Mouse (Mus musculus) cerebellum, adult 2 months (tissue): ENCODE data around the gene Chd2.

Source experiments
- CTCF ChIP-seq: fragments of 200-500 bp; IDR thresholded peaks from 2 replicates; pipeline ENCODE4 v1.5.1; 2011; ENCODE audit warnings: low read depth, mild to moderate bottlenecking, control low read depth, low read length, moderate library complexity, borderline replicate concordance; ENCODE audit not compliant: insufficient read depth
- POLR2A ChIP-seq: fragments of 200-500 bp; IDR thresholded peaks from 2 replicates; pipeline ENCODE4 v1.6.1; 2011; ENCODE audit warnings: low read length, control low read depth, borderline replicate concordance; ENCODE audit not compliant: insufficient read depth

DNA sequence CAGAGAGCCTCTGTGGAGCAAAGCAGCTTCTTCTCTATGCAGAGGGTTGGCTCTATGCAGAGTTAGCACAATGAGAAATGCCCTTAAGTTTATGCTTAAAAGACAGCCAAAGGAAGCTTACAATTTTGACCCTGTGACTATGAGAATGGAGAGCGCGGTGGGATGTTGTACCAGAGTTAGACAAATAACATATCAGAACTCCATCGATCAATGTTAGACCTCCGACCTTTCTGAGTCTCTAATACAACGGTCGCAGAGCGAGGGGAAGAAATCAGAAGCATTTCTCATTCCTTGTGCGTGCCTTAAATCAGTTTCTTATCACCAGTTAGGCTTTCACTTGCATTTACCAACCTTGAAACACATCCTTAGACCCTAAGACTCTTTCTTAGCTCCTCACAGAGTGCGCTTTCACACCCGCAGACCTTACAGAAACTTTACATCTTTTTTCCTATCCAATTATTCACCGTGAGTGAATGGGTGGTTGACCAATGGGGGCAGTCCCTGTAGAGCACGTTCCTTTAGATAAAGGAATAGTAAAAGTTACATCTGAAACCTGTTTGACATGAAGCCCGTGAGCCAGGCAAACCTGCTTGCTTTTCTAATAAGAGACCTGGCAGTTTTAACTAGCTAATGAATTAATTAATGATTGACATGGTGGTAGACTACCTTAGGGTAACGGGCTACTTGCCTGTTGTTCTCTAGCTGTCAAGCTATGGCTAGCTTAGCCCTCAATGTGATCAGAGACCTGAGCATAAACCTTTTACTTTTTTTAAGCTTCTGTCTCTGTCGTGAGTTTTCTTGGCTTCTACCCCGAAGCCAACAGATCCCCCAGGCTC is 34.7 kb upstream of the Chd2 start:
- TF ChIP-seq POLR2A (no peak), CTCF (no peak)
